Mouse (Mus musculus): ENCODE measurements around the gene Nfib. TPM values are rescaled to one million over a fixed set of nuclear protein-coding genes. Genes with fewer than 3 reads are reported as not detected.

The Nfib gene
- polyA plus RNA-seq, 1 experiment from 2014 or later = 164 TPM

DNA sequence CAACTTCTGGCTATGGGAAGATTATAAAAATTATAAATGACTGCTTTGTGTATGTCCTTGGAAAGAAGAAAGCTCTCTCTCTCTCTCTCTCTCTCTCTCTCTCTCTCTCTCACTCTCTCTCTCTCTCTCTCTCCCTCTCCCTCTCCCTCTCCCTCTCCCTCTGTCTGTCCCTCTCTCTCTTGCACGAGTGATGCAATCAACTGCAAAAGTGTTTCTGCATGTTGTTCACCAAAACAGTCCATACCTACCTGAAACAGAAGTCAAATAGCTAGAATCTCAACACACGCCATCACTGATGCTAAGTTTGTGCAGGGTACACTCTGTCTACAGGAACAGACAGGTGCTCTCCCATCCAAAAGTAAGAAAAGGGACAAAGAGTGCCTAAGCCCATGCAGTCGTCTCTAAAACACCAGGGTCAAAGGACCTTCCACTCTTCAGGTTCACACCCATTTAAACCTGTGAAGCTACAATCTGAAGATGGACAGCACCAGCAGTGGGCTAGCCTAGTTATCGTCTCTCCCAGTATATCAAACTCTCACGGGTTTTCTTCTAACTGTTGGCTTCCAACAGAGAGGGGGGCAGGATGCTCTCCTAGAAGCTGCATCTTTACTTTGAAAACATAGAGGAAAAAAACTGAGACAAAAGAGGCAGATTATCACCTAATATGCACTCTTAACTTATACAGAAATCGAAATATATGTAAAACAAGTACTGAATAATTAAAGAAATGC, 380.0 kb downstream of the Nfib start:
- Histone ChIP-seq H3K4me1 (ENCODE audit: control insufficient read depth, insufficient read depth, low read length) (peaks cover 16% of the 10 kb centered on the region), H3K36me3 (ENCODE audit: control insufficient read depth, insufficient read depth, low read length) (peaks cover 64% of the 10 kb centered on the region), H3K9ac (ENCODE audit: low read length) (no peak overlapping the region), H3K27ac (ENCODE audit: low read depth, low read length) (peak overlapping the region; percentile 48; the same call in 1 of the 2 replicates), H3K27me3 (replicated peaks; ENCODE audit: control insufficient read depth, insufficient read depth, low read length) (no peaks in the 10 kb centered on the region), H3K9me3 (replicated peaks; ENCODE audit: control insufficient read depth, low read length) (no peaks in the 10 kb centered on the region), H3K4me2 (ENCODE audit: low read length) (no peak overlapping the region), H3K4me3 (ENCODE audit: low read depth, low read length) (no peak overlapping the region)
- peak; percentile 68 for ATAC-seq
- 22% methylated on average over 6 of the region's 6 CpGs for WGBS
- no peak for DNase-seq (ENCODE audit: low spot score)

DNA sequence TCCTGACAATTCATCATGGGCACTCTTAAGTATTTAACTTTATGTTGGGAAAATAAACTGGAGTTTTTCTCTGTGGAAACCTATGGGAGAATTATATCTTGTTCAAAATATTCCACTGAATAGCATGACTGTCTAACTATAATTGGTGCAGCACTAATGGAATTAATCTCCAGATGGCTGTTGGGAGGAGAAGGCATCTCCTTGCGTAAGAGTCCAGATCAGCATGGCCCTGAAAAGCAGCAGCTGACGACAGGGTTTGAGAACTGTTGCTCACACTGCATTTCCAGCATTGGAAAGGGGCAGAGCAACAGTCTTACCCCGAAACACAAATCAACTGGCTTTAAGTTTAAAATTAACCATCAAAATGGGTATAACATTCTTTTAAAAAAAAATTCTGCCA, 380.6 kb downstream of the Nfib start:
- H3K4me3 ChIP-seq (ENCODE audit: low read depth, low read length) = no peak overlapping the region
- no peaks in the 10 kb centered on the region for H3K27me3 ChIP-seq (replicated peaks; ENCODE audit: control insufficient read depth, insufficient read depth, low read length)
- no peak for ATAC-seq
- no peak overlapping the region for H3K9ac ChIP-seq (ENCODE audit: low read length)
- no peaks in the 10 kb centered on the region for H3K9me3 ChIP-seq (replicated peaks; ENCODE audit: control insufficient read depth, low read length)
- H3K27ac ChIP-seq (ENCODE audit: low read depth, low read length) = no peak overlapping the region
- H3K4me2 ChIP-seq (ENCODE audit: low read length) = no peak overlapping the region
- peaks cover 16% of the 10 kb centered on the region for H3K4me1 ChIP-seq (ENCODE audit: control insufficient read depth, insufficient read depth, low read length)
- H3K36me3 ChIP-seq (ENCODE audit: control insufficient read depth, insufficient read depth, low read length) = peaks cover 65% of the 10 kb centered on the region
- DNase-seq (ENCODE audit: low spot score) = peak; percentile 40
- WGBS = 49% methylated on average over 3 of the region's 3 CpGs

DNA sequence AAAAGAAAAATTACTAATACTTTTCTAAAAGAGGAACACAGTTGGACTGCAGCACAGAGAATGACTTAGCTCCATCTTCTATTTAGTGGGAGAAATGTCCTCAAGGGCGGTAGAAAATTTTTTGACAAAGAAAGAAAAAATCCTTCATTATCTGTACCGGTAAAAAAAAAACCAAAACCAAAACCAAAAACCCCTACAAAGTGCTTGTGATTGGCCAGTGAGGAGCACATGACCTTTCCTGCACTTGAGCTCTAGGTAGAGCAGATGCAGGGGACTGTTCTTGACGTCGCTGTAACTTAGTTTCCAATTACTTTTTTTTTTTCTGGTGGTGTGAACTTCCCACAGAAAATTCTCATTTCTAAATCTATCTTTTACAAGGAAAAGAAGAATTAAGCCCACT, 384.5 kb downstream of the Nfib start:
- H3K27me3 ChIP-seq (replicated peaks; ENCODE audit: control insufficient read depth, insufficient read depth, low read length) = no peaks in the 10 kb centered on the region
- H3K27ac ChIP-seq (ENCODE audit: low read depth, low read length) = no peak overlapping the region
- ATAC-seq (no peak), DNase-seq (ENCODE audit: low spot score) (no peak)
- peaks cover 4% of the 10 kb centered on the region for H3K4me1 ChIP-seq (ENCODE audit: control insufficient read depth, insufficient read depth, low read length)
- no peak overlapping the region for H3K4me3 ChIP-seq (ENCODE audit: low read depth, low read length)
- no peak overlapping the region for H3K4me2 ChIP-seq (ENCODE audit: low read length)
- H3K36me3 ChIP-seq (ENCODE audit: control insufficient read depth, insufficient read depth, low read length) = peaks cover 68% of the 10 kb centered on the region
- no peaks in the 10 kb centered on the region for H3K9me3 ChIP-seq (replicated peaks; ENCODE audit: control insufficient read depth, low read length)
- 85% methylated on average over 4 of the region's 4 CpGs for WGBS
- H3K9ac ChIP-seq (ENCODE audit: low read length) = no peak overlapping the region

DNA sequence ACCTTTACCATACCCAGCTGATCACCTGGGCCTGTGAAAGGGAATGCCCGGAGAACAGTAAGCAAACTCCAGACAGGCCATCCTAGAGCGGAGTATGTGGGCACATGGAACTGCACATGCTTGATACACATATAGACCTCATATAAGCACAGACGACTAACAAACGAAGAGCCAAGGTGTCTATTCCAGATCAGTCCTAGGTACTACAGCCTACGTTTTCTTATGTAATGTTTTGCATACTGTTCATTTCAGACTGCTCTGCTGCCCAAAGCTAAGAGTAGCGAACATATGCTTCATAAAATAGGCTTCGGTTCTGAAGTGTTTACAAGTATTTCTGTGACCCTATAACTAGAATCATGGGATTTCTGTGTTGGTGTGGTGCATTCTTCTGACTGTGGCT, 386.2 kb downstream of the Nfib start:
- Histone ChIP-seq H3K4me2 (ENCODE audit: low read length) (no peak overlapping the region), H3K9ac (ENCODE audit: low read length) (no peak overlapping the region), H3K9me3 (replicated peaks; ENCODE audit: control insufficient read depth, low read length) (no peaks in the 10 kb centered on the region), H3K4me3 (ENCODE audit: low read depth, low read length) (no peak overlapping the region), H3K36me3 (ENCODE audit: control insufficient read depth, insufficient read depth, low read length) (peaks cover 65% of the 10 kb centered on the region), H3K27ac (ENCODE audit: low read depth, low read length) (no peak overlapping the region), H3K27me3 (replicated peaks; ENCODE audit: control insufficient read depth, insufficient read depth, low read length) (no peaks in the 10 kb centered on the region), H3K4me1 (ENCODE audit: control insufficient read depth, insufficient read depth, low read length) (no peaks in the 10 kb centered on the region)
- WGBS = 93% methylated on average over 7 of the region's 7 CpGs
- no peak for DNase-seq (ENCODE audit: low spot score)
- no peak for ATAC-seq

DNA sequence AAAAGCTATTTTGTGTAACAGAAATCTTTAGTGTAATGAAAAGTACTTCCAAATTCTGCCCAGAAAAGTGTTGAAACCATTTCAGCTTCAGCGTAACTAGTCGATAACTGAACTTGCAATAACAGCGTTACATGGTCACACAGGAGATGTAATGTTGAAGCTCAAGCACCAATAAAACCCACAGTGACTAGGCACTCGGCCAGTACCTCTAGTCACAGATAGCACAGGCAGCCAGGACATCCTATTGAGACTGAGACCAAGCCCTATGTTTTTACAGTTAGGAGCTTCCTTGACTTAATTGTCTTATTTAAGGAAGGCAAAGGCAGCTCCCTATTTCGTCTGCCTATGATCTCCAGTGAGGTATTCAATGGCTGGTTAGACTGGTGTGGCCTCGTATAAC, 389.4 kb downstream of the Nfib start:
- Histone ChIP-seq H3K36me3 (ENCODE audit: control insufficient read depth, insufficient read depth, low read length) (peaks cover 38% of the 10 kb centered on the region), H3K4me1 (ENCODE audit: control insufficient read depth, insufficient read depth, low read length) (no peaks in the 10 kb centered on the region), H3K9me3 (replicated peaks; ENCODE audit: control insufficient read depth, low read length) (no peaks in the 10 kb centered on the region), H3K27me3 (replicated peaks; ENCODE audit: control insufficient read depth, insufficient read depth, low read length) (no peaks in the 10 kb centered on the region), H3K4me2 (ENCODE audit: low read length) (no peak overlapping the region), H3K9ac (ENCODE audit: low read length) (no peak overlapping the region), H3K27ac (ENCODE audit: low read depth, low read length) (no peak overlapping the region), H3K4me3 (ENCODE audit: low read depth, low read length) (no peak overlapping the region)
- ATAC-seq (no peak), DNase-seq (ENCODE audit: low spot score) (no peak)
- 91% methylated on average over 6 of the region's 6 CpGs for WGBS

DNA sequence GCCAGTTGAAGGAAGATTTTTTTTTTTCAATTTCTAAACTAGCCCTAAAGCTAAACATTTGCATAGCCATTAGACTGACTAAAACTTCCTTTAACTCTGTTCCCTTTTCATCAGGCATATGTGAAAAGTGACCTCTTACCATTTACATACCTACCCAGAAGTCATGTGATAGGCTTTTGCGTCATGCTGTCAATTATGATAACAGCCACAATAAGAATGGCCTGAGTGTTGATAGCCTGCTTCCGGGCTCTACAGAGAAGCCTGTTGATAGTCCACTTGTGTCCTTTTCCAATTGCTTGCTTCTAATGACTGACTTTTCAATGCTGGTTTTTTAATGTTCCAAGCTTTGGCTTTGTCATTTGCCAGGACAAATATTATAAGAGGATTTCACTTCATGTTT, 389.8 kb downstream of the Nfib start:
- no peak for DNase-seq (ENCODE audit: low spot score)
- Histone ChIP-seq H3K27ac (ENCODE audit: low read depth, low read length) (no peak overlapping the region), H3K9ac (ENCODE audit: low read length) (no peak overlapping the region), H3K27me3 (replicated peaks; ENCODE audit: control insufficient read depth, insufficient read depth, low read length) (no peaks in the 10 kb centered on the region), H3K4me3 (ENCODE audit: low read depth, low read length) (no peak overlapping the region), H3K4me1 (ENCODE audit: control insufficient read depth, insufficient read depth, low read length) (no peaks in the 10 kb centered on the region), H3K9me3 (replicated peaks; ENCODE audit: control insufficient read depth, low read length) (no peaks in the 10 kb centered on the region), H3K4me2 (ENCODE audit: low read length) (no peak overlapping the region), H3K36me3 (ENCODE audit: control insufficient read depth, insufficient read depth, low read length) (peaks cover 37% of the 10 kb centered on the region)
- WGBS = 84% methylated on average over 2 of the region's 2 CpGs
- no peak for ATAC-seq

DNA sequence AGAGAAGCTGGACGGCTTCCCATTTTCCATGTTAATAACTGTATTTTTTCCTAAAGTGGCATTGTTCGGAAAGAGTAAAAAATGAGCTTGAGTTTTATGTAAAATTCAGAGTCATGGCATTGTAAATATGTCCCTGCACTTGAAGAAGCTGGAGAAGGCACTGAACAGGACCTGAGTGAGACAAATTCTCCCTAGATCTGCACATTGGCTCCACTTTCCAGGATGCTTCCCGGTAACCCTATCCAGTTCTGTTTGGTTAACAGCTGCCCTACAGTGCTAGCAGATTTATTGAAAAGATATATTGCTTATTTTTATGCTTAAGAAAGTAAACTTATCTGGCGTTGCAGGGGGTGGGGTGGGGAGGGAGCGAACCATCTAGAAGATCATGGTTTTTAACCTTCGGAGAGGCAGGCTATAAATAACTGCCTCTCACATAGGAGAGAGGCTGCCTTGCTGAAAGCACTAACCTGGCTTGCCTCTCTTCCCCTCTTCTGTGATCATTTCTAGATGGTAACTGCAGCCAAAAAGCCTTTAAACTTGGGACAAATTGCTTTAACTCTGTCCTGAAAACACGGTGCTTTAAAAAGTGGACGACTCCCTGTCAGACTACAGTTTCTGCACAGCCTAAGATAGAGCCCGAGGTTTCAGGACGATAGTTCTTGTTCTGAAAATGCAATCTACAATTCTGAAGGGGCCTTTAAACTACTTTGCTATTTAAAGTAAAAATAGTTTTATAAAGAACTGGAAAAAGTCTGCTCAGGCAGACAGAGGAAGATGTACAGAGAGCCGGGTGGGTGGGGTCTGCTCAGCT, 394.4 kb downstream of the Nfib start:
- WGBS = 88% methylated on average over 11 of the region's 11 CpGs
- no peak overlapping the region for H3K9ac ChIP-seq (ENCODE audit: low read length)
- no peaks in the 10 kb centered on the region; the same call in 1 of the 2 replicates for H3K4me1 ChIP-seq (ENCODE audit: control insufficient read depth, insufficient read depth, low read length)
- no peaks in the 10 kb centered on the region for H3K27me3 ChIP-seq (replicated peaks; ENCODE audit: control insufficient read depth, insufficient read depth, low read length)
- H3K9me3 ChIP-seq (replicated peaks; ENCODE audit: control insufficient read depth, low read length) = no peaks in the 10 kb centered on the region
- no peak overlapping the region for H3K27ac ChIP-seq (ENCODE audit: low read depth, low read length)
- DNase-seq (ENCODE audit: low spot score) = no peak
- H3K36me3 ChIP-seq (ENCODE audit: control insufficient read depth, insufficient read depth, low read length) = peaks cover 30% of the 10 kb centered on the region
- H3K4me3 ChIP-seq (ENCODE audit: low read depth, low read length) = no peak overlapping the region
- H3K4me2 ChIP-seq (ENCODE audit: low read length) = no peak overlapping the region
- no peak for ATAC-seq

DNA sequence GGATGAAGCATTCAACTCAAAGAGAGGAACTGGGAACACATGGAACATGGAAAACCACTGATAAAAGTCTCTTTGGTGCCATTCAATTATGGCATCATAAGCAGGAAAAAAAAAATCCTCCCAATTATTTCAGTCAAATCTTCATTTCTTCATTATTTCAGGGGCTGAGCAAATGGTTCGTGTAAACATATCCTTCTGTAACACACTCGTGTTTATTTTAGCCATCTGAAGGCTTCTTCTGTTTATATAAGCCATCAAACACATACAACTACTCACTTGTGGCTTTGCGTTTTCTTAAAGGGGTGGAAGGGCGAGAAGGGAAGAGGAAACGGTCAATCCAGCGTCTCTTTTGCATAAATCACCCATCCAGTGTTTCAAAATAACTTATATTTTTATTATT, 399.5 kb downstream of the Nfib start:
- Histone ChIP-seq H3K9ac (ENCODE audit: low read length) (no peak overlapping the region), H3K36me3 (ENCODE audit: control insufficient read depth, insufficient read depth, low read length) (peaks cover 28% of the 10 kb centered on the region), H3K4me2 (ENCODE audit: low read length) (no peak overlapping the region), H3K4me1 (ENCODE audit: control insufficient read depth, insufficient read depth, low read length) (peaks cover 34% of the 10 kb centered on the region), H3K4me3 (ENCODE audit: low read depth, low read length) (no peak overlapping the region), H3K27me3 (replicated peaks; ENCODE audit: control insufficient read depth, insufficient read depth, low read length) (no peaks in the 10 kb centered on the region), H3K27ac (ENCODE audit: low read depth, low read length) (peak overlapping the region; percentile 73), H3K9me3 (replicated peaks; ENCODE audit: control insufficient read depth, low read length) (no peaks in the 10 kb centered on the region)
- ATAC-seq (no peak), DNase-seq (ENCODE audit: low spot score) (no peak)
- 83% methylated on average over 6 of the region's 6 CpGs for WGBS

Data from forebrain, embryonic 14.5 days (tissue).